Mouse (Mus musculus): Measurements from ENCODE around the gene Mis12. TPM values are rescaled to one million over a fixed set of nuclear protein-coding genes. Genes with fewer than 3 reads are reported as not detected.

The Mis12 gene
- polyA plus RNA-seq, 1 experiment from 2014 or later: 45.5 TPM

DNA sequence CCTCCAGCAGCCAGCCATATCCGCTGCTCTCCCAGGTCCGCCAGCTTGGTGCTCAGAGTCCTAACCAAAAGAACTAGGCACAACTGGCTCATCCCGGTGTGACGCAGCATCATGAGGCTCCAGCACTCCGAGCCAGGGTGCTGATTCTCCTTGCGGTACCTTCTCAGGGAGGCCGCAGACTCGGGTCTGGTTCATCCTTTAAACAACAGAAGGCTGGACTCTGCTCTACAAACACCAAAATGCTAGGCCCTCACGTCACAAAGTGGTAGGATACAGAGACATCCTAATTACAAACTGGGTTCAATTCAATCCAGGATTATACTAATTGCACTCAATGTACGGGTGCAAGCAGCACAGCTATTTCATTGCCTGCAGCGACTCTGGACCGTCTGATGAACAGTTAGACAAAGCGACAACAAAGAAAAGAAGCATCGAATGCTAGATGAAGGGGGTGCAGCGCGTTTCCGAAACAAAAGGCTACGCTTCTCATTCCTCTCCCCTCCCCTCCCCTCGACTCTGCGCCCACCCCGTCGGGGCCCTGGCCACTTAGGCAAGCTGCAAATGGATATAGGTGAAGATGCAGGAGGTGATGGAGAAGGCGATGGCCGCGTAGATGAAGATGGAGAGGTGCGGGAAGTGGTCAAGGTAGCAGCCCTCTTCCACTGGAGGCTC is 13.2 kb downstream of the Mis12 start:
- peak; percentile 75 for DNase-seq (ENCODE audit: low spot score)
- H3K4me3 ChIP-seq: peak overlapping the region; percentile 71
- peak overlapping the region; percentile 81 for H3K27ac ChIP-seq
- no peaks in the 10 kb centered on the region for H3K27me3 ChIP-seq (ENCODE audit: insufficient read depth, poor library complexity, severe bottlenecking)
- peaks cover 8% of the 10 kb centered on the region for H3K36me3 ChIP-seq
- H3K4me1 ChIP-seq: peaks cover 21% of the 10 kb centered on the region
- WGBS: 11% methylated on average over 26 of the region's 26 CpGs
- H3K9me3 ChIP-seq: no peaks in the 10 kb centered on the region

DNA sequence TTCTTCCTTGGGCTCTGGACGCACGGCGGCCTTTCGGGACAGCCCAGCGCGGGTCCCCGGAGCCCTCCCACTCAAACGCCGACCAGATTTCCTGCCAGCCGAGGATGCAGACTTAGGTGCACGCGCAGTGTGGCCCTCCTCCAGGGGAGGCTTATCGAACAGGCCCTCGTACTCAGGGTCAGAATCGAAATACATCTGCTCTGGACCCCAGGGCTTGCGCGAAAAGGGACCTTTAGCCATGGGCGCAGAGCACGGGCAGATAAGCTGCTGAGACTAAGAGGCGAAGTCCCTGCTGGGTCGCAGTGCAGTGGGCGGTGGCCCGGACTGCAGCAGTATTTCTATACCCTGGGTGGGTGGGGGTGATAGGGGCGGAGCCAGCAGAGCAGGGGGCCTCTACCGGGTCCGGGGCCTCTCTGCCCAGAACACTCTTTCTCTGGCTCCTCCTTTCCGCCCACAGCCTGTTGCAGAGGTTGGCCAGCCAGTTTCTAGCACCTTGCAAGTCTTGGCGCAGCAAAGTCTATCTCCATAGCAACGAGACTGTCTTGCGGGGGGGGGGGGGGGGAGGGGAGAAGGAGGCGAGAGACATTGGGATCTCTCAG is 13.9 kb downstream of the Mis12 start, which contains the start of gene 6330403K07Rik:
6330403K07Rik (minus strand) TSS at position 351 of the 599 bp plus-strand sequence.
- H3K4me3 ChIP-seq: peak within 1 kb of the TSS; percentile 71
- DNase-seq (ENCODE audit: low spot score): peak; percentile 92
- peaks cover 1% of the 10 kb centered on the region; the same call in 1 of the 2 replicates for H3K36me3 ChIP-seq
- H3K27me3 ChIP-seq (ENCODE audit: insufficient read depth, poor library complexity, severe bottlenecking): no peaks in the 10 kb centered on the region
- H3K9me3 ChIP-seq: no peaks in the 10 kb centered on the region
- peaks cover 21% of the 10 kb centered on the region for H3K4me1 ChIP-seq
- peak within 1 kb of the TSS; percentile 81 for H3K27ac ChIP-seq
- WGBS: 0% methylated on average over 29 of the region's 31 CpGs

GRCm38 (mm10) chr11:71039526-71040298 is 20.3 kb downstream of the Mis12 start:
- Histone ChIP-seq H3K27me3 (ENCODE audit: insufficient read depth, poor library complexity, severe bottlenecking) (no peaks in the 10 kb centered on the region), H3K4me3 (no peak overlapping the region), H3K4me1 (no peaks in the 10 kb centered on the region), H3K9me3 (no peaks in the 10 kb centered on the region), H3K27ac (no peak overlapping the region), H3K36me3 (no peaks in the 10 kb centered on the region)
- 96% methylated on average over 5 of the region's 5 CpGs for WGBS
- peak; percentile 38 for DNase-seq (ENCODE audit: low spot score)

DNA sequence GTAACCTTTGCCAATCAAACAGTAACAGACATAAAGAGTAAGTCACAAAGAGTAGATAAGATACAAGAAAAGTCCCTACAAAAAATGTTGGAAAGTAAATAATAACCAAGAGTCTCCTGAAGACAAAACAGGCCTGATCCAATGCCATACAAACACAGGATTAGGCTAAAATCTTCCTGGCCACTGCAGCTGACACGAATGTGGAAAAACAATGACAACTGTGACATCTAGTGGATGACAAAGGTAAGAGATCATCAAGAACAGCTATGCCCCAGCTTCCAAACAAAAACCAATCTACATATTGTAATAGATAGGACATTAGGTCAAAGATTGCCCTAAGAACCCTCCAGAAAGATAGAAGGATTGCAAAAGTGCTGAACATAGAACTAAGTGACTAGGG is 33.1 kb downstream of the Mis12 start:
- Histone ChIP-seq H3K4me3 (no peak overlapping the region), H3K27me3 (ENCODE audit: insufficient read depth, poor library complexity, severe bottlenecking) (no peaks in the 10 kb centered on the region), H3K36me3 (no peaks in the 10 kb centered on the region), H3K27ac (no peak overlapping the region), H3K9me3 (no peaks in the 10 kb centered on the region), H3K4me1 (no peaks in the 10 kb centered on the region)
- 3% methylated on average over 1 of the region's 1 CpGs for WGBS
- DNase-seq (ENCODE audit: low spot score): peak; percentile 24

- WGBS: 71% methylated on average over 1 of the region's 1 CpGs
- Histone ChIP-seq H3K27me3 (ENCODE audit: insufficient read depth, poor library complexity, severe bottlenecking) (no peaks in the 10 kb centered on the region), H3K36me3 (no peaks in the 10 kb centered on the region), H3K4me1 (no peaks in the 10 kb centered on the region), H3K27ac (no peak overlapping the region), H3K4me3 (no peak overlapping the region), H3K9me3 (peaks cover 4% of the 10 kb centered on the region; the same call in 1 of the 2 replicates)
- DNase-seq (ENCODE audit: low spot score): no peak
These were observed 56.9 kb downstream of the Mis12 start for GRCm38 (mm10) chr11:71076342-71076741.

Other genes starting within 250 kb of the Mis12 start
- not detected in 2 replicates for gene Scimp, start 207.0 kb upstream of the Mis12 start, polyA plus RNA-seq (2016; fragmentation: Nextera tagmentation; extraction: Ambion mirVana)
- gene Rabep1, start 174.8 kb upstream of the Mis12 start, polyA plus RNA-seq (2016; fragmentation: Nextera tagmentation; extraction: Ambion mirVana): 29.4 and 29.7 TPM in 2 replicates
- gene Nup88, start 49.6 kb upstream of the Mis12 start, polyA plus RNA-seq (2016; fragmentation: Nextera tagmentation; extraction: Ambion mirVana): 129 and 139 TPM in 2 replicates
- gene Rpain, start 49.4 kb upstream of the Mis12 start, polyA plus RNA-seq (2016; fragmentation: Nextera tagmentation; extraction: Ambion mirVana): 61.4 and 63.6 TPM in 2 replicates
- gene C1qbp, start 36.6 kb upstream of the Mis12 start, polyA plus RNA-seq (2016; fragmentation: Nextera tagmentation; extraction: Ambion mirVana): 359 and 388 TPM in 2 replicates
- 21.0 and 23.3 TPM in 2 replicates for gene Dhx33, start 15.2 kb upstream of the Mis12 start, polyA plus RNA-seq (2016; fragmentation: Nextera tagmentation; extraction: Ambion mirVana)
- 35.1 and 41.1 TPM in 2 replicates for gene Derl2, start 230 bp downstream of the Mis12 start, polyA plus RNA-seq (2016; fragmentation: Nextera tagmentation; extraction: Ambion mirVana)
- gene 6330403K07Rik, start 13.9 kb downstream of the Mis12 start, polyA plus RNA-seq (2016; fragmentation: Nextera tagmentation; extraction: Ambion mirVana): 30.8 and 73.4 TPM in 2 replicates
- gene Nlrp1a, start 125.1 kb downstream of the Mis12 start, polyA plus RNA-seq (2016; fragmentation: Nextera tagmentation; extraction: Ambion mirVana): 0.05 TPM in 1 of 2 replicates, not detected in the other
- gene Nlrp1b, start 211.1 kb downstream of the Mis12 start, polyA plus RNA-seq (2016; fragmentation: Nextera tagmentation; extraction: Ambion mirVana): not detected in 2 replicates